Mouse (Mus musculus) CH12.LX (cell line): Measurements from ENCODE around the gene Nufip2. TPM values are rescaled to one million over a fixed set of nuclear protein-coding genes. Genes with fewer than 3 reads are reported as not detected.

ENCODE experiments used
- DNase-seq: peaks from one replicate; pipeline ENCODE4 v3.0.0-alpha.2; 2013; ENCODE audit errors: extremely low read depth
- H3K27ac ChIP-seq: 2 replicates; pipeline ENCODE4 v1.5.1; 2012; ENCODE audit warnings: low read depth, mild to moderate bottlenecking, control low read depth, moderate library complexity; ENCODE audit not compliant: insufficient read depth
- H3K27me3 ChIP-seq: replicated peaks from 2 replicates; pipeline ENCODE3; 2012; ENCODE audit warnings: inconsistent platforms
- H3K36me3 ChIP-seq, 2 experiments: replicated peaks in 1 of 2; 2 replicates each; pipeline versions ENCODE3 to v1.6.1; 2012; ENCODE audit warnings: inconsistent platforms in 1 of 2, low read length in 1 of 2, mild to moderate bottlenecking in 1 of 2, mixed read lengths in 1 of 2, moderate library complexity in 1 of 2; ENCODE audit not compliant: control insufficient read depth in 1 of 2, insufficient read depth in 1 of 2
- H3K4me1 ChIP-seq, 2 experiments: 2 replicates each; pipeline ENCODE4 v1.6.1; 2012; ENCODE audit warnings: inconsistent platforms in 1 of 2, moderate library complexity in 1 of 2; ENCODE audit not compliant: insufficient read depth in 2 of 2, control insufficient read depth in 1 of 2
- H3K4me2 ChIP-seq: 2 replicates; pipeline ENCODE4 v1.6.1; 2012; ENCODE audit warnings: low read depth, mild to moderate bottlenecking, control low read depth; ENCODE audit not compliant: poor library complexity, insufficient read depth, severe bottlenecking
- H3K4me3 ChIP-seq, 3 experiments: fragments of 150-350 bp in 1 of 3; sonication (generic) in 1 of 3; replicated peaks in 1 of 3; 2 replicates each; pipeline versions ENCODE3 to v1.5.1; 2011 to 2012; ENCODE audit warnings: low read depth in 2 of 3, low read length in 2 of 3, mild to moderate bottlenecking in 2 of 3, moderate library complexity in 2 of 3, control low read depth in 1 of 3, improper control_type of control experiment in 1 of 3, inconsistent platforms in 1 of 3, mixed read lengths in 1 of 3; ENCODE audit not compliant: poor library complexity in 1 of 3
- H3K79me2 ChIP-seq: replicated peaks from 2 replicates; pipeline ENCODE4 v1.6.1; 2012; ENCODE audit warnings: mild to moderate bottlenecking, moderate library complexity; ENCODE audit not compliant: control insufficient read depth, poor library complexity, insufficient read depth, severe bottlenecking; ENCODE audit errors: extremely low read depth
- H3K9ac ChIP-seq: 2 replicates; pipeline ENCODE4 v1.6.1; 2012; ENCODE audit warnings: low read depth, mild to moderate bottlenecking, control low read depth, moderate library complexity; ENCODE audit not compliant: insufficient read depth
- H3K9me3 ChIP-seq: replicated peaks from 2 replicates; pipeline ENCODE3; 2012; ENCODE audit warnings: low read length, inconsistent platforms, mixed read lengths
- BHLHE40 ChIP-seq: IDR thresholded peaks from 2 replicates; pipeline ENCODE4 v1.6.1; 2011; ENCODE audit warnings: mild to moderate bottlenecking, low read depth, low read length, improper control_type of control experiment
- CHD1 ChIP-seq: IDR thresholded peaks from 2 replicates; pipeline ENCODE4 v1.6.1; 2012; ENCODE audit warnings: low read depth, low read length, improper control_type of control experiment, inconsistent platforms
- CHD2 ChIP-seq: IDR thresholded peaks from 2 replicates; pipeline ENCODE4 v1.6.1; 2011; ENCODE audit warnings: low read length, improper control_type of control experiment
- ELF1 ChIP-seq: IDR thresholded peaks from 2 replicates; pipeline ENCODE4 v1.6.1; 2014; ENCODE audit warnings: low read depth, mild to moderate bottlenecking, inconsistent platforms, low read length, improper control_type of control experiment
- HCFC1 ChIP-seq: IDR thresholded peaks from 2 replicates; pipeline ENCODE4 v1.6.1; 2012; ENCODE audit warnings: low read depth, mild to moderate bottlenecking, inconsistent platforms, low read length, improper control_type of control experiment
- MAX ChIP-seq: IDR thresholded peaks from 2 replicates; pipeline ENCODE4 v1.6.1; 2011; ENCODE audit warnings: low read length, improper control_type of control experiment
- MYC ChIP-seq: IDR thresholded peaks from 2 replicates; pipeline ENCODE4 v1.6.1; 2011; ENCODE audit warnings: low read depth, mild to moderate bottlenecking, improper control_type of control experiment, low read length
- NELFE ChIP-seq: IDR thresholded peaks from 2 replicates; pipeline ENCODE4 v1.6.1; 2011; ENCODE audit warnings: low read depth, low read length, improper control_type of control experiment
- NRF1 ChIP-seq: IDR thresholded peaks from 2 replicates; pipeline ENCODE4 v1.6.1; 2014; ENCODE audit warnings: low read depth, mild to moderate bottlenecking, inconsistent platforms, low read length, improper control_type of control experiment, moderate library complexity
- RAD21 ChIP-seq: IDR thresholded peaks from 2 replicates; pipeline ENCODE4 v1.6.1; 2011; ENCODE audit warnings: low read depth, mild to moderate bottlenecking, low read length, improper control_type of control experiment, moderate library complexity
- TBP ChIP-seq: conservative IDR thresholded peaks from 2 replicates; pipeline ENCODE4 v1.6.1; 2011; ENCODE audit warnings: low read depth, low read length, improper control_type of control experiment
- TCF12 ChIP-seq: IDR thresholded peaks from 2 replicates; pipeline ENCODE4 v1.6.1; 2014; ENCODE audit warnings: low read depth, mild to moderate bottlenecking, inconsistent platforms, low read length, improper control_type of control experiment
- USF2 ChIP-seq: conservative IDR thresholded peaks from 2 replicates; pipeline ENCODE4 v1.6.1; 2011; ENCODE audit warnings: low read depth, low read length, improper control_type of control experiment
- ZC3H11A ChIP-seq: IDR thresholded peaks from 2 replicates; pipeline ENCODE4 v1.6.1; 2012; ENCODE audit warnings: low read depth, mild to moderate bottlenecking, inconsistent platforms, low read length, improper control_type of control experiment
- ZMIZ1 ChIP-seq: IDR thresholded peaks from 2 replicates; pipeline ENCODE4 v1.6.1; 2012; ENCODE audit warnings: low read depth, mild to moderate bottlenecking, inconsistent platforms, low read length, improper control_type of control experiment
- ZNF384 ChIP-seq: IDR thresholded peaks from 2 replicates; pipeline ENCODE4 v1.6.1; 2012; ENCODE audit warnings: low read depth, low read length, improper control_type of control experiment, inconsistent platforms
- dilution Hi-C: fragments of 300-500 bp; cut with MboI; formaldehyde crosslinking; loops from 2 replicates; pipeline ENCODE4 v1.14.3; 2020; ENCODE audit warnings: low sequenced_read_pairs; ENCODE audit not compliant: extremely low pct_unique_long_range_greater_than_20kb, extremely low pct_ligation_motif_present
- in situ Hi-C: fragments of 300-500 bp; cut with MboI; formaldehyde crosslinking; loops from 3 replicates; pipeline ENCODE4 v1.14.3; 2019; ENCODE audit warnings: low sequenced_read_pairs, low pct_ligation_motif_present, low pct_unique_long_range_greater_than_20kb, mixed read lengths
- polyA plus RNA-seq: library from polyadenylated mRNA; unstranded; fragments of >175 nt; gene quantifications from 2 replicates; pipeline ENCODE4 v1.2.1, GENCODE M21; 2012; ENCODE audit warnings: low read depth; ENCODE audit not compliant: insufficient read length
- total RNA-seq, 2 experiments: library from RNA; depleted of rRNA; stranded (reverse); fragments of 300-350 nt in 1 of 2; fragments of >200 nt in 1 of 2; gene quantifications; 2 replicates each; pipeline ENCODE4 v1.2.3; 2012 to 2014

Gene Nufip2
- total and polyA plus RNA-seq, 3 experiments = 29.6 to 53.6 (median 41.2) TPM

DNA sequence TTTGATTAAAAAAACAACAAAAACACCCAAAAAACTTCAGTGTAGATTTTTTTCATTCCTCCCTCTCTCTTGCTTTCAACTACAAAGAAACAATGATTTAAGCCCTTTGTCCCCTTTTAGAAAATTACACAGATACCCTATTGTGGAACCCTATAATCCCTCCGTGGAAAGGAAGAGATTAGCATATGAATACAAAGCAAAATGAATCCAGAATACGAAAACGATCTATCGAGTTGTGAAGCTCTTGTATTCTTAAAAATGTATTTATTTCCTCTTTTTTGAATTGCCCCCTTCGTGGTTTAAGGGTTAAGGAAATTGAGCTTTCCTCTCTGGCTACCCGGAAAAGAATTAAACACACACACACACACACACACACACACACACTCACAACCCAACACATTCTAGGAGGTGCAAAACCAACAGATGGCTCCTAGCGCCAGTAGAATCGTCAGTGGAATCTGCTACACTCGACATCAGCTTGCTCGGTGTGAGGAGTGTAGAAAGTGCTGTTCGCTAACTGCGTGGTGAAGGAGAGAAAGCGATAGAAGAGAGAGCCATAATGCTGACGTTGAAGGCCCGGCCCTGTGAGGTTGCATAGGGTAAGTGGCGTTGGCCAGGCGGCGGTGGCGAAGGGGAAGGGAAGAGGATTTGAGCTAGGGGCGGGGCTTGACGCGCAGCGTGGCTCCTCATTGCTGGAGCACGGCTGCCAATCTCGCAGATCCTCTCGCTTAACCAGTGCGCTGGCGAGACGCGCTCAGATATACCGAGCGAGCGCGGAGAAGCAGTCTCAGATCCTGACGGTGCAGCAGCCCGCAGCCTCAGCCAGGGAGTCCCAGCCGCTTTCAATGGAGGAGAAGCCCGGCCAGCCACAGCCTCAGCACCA lies at the start of gene Nufip2 (continued):
- TF ChIP-seq CHD1 = peak; percentile 95

DNA sequence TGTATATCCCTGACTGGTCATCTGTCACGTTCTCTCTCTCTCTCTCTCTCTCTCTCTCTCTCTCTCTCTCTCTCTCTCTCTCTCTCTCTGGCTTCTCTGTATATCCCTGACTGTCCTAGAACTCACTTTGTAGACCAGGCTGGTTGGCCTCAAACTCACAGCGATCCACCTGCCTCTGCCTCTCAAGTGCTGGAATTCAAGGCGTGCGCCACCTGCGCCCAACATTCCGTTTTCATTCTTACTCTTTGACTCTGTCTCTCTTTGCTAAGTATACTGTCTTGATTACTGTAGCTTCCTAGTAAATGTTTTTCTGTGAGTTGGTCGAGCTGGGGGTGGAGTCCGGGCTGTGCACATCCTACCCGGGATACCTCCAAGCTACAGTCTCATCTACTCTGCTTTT lies 44.6 kb upstream of the Nufip2 start:
- no peak for DNase-seq
- no peaks in the 10 kb centered on the region for H3K36me3 ChIP-seq
- in situ Hi-C loops (loop anchor here (25.0 kb wide), 1 partner anchor 529 kb away; no protein-coding TSS in a partner anchor), dilution Hi-C loops (no loop called here)
- H3K9me3 ChIP-seq = no peaks in the 10 kb centered on the region
- H3K27ac ChIP-seq = no peak overlapping the region
- no peak overlapping the region for H3K4me2 ChIP-seq
- H3K9ac ChIP-seq = no peak overlapping the region
- H3K4me1 ChIP-seq = no peaks in the 10 kb centered on the region
- no peaks in the 10 kb centered on the region for H3K79me2 ChIP-seq
- H3K4me3 ChIP-seq = no peak overlapping the region
- peaks cover 7% of the 10 kb centered on the region for H3K27me3 ChIP-seq
- TF ChIP-seq MAX = no peak
- TF ChIP-seq NELFE = no peak
- TF ChIP-seq NRF1 = no peak
- TF ChIP-seq CHD2 = no peak

DNA sequence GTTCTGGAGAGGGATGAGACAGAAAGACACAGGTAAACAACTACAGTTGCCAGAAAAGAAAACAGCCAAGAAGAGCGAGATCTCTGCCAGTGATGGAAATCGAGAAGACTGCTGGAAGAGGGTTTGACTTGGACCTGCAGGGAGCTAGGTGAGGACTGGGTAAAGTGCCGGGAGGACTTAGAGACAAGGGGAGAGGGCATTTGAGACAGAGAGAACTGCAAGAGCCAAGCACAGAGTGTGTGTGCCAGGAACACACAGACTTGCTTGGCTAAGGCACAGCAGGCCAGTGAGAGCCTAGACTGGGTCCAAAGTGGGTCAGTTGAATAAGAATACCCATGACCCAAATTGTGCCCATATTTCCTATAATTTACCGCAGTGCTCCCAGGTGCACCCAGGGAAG lies 40.5 kb upstream of the Nufip2 start:
- dilution Hi-C loops (no loop called here), in situ Hi-C loops (loop anchor here (25.0 kb wide), 1 partner anchor 533 kb away; no protein-coding TSS in a partner anchor)
- Histone ChIP-seq H3K27ac (no peak overlapping the region), H3K4me3 (no peak overlapping the region), H3K4me1 (peaks cover 0 to 10% of the 10 kb centered on the region in 2 experiments; a peak in 2 of 4 replicates), H3K9me3 (no peaks in the 10 kb centered on the region), H3K36me3 (no peaks in the 10 kb centered on the region), H3K27me3 (peaks cover 12% of the 10 kb centered on the region), H3K79me2 (no peaks in the 10 kb centered on the region), H3K9ac (no peak overlapping the region), H3K4me2 (no peak overlapping the region)
- no peak for DNase-seq
- TF ChIP-seq USF2 (no peak), RAD21 (no peak), ELF1 (no peak), MAX (no peak), BHLHE40 (no peak), NELFE (no peak), ZMIZ1 (no peak), HCFC1 (no peak), TBP (no peak), TCF12 (no peak), ZNF384 (no peak), ZC3H11A (no peak), MYC (no peak)
